Comparison of ENCODE assay signal across 7 mouse cellular contexts in the genomic region with DNA sequence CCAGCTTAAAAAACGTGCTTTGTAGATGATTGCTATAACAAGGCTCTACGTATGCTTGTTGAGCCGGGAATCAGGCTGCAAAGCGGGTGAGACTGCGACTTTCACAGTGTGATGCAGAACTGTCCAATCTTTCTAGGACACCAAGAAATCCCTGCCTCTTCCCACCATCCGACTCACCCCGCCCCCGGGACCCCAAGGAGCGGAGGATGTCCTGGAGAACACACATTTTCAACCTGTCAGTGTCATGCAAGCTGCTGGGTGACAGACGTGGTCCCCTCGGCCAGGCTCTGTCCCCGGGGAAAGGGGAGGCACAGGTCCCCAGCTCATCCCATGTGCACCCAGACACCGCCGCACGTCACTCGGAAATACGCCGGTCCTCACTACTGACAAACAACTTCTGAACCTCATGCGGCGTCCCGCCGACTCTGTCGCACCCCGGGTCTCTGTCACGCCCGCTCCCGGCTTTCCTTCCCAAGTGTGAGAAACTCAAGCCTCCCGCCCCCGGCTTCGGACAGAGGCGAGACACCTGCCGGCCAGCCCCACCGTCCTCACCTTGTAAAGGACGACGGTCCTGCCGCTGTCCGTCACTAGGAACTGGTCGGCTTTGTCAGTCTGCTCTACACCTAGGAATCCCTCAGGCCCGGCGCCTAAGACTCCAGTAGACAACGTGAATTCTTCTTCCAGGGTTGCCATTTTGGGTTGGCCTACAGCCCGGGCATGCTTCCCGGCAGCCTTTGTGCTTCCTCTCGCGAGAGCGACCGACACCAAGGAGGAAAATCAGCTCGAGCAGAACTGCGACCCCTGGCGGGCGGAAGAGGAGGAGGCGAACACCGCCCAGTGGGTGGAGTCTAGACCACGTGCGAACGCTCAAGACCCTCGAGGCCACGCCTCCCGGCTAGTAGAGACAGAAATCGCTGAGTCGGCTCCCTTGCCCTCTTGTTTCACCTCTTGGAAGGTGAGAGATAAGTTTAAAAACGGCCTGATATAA. TPM values are rescaled to one million over a fixed set of nuclear protein-coding genes. Genes with fewer than 3 reads are reported as not detected.
DNase-seq lines count a peak whose midpoint lies in the region; ATAC-seq and TF ChIP-seq lines count a peak whose summit lies in the region.

Gene Nol11, minus strand, starts transcription at position 817 of the 988 bp plus-strand sequence.

- H3K4me3 ChIP-seq in embryonic facial prominence, embryonic 10.5 days, result peak within 1 kb of the TSS; percentile 93
- H3K4me3 ChIP-seq in intestine, postnatal 0 days (ENCODE audit: low read depth, low read length), result peak within 1 kb of the TSS; percentile 79
- peak within 1 kb of the TSS; percentile 94 for H3K4me3 ChIP-seq in midbrain, embryonic 12.5 days
- peak within 1 kb of the TSS; percentile 91 for H3K4me3 ChIP-seq in small intestine, adult 2 months (ENCODE audit: low read depth, low read length)

- no peak; the same call in 1 of the 2 replicates for TF ChIP-seq POLR2A in small intestine, adult 2 months (IDR thresholded peaks at IDR 0.05; ENCODE audit: low read depth, low read length)

- peaks cover 34% of the 10 kb centered on the region for H3K36me3 ChIP-seq in embryonic facial prominence, embryonic 10.5 days (replicated peaks)
- H3K36me3 ChIP-seq in intestine, postnatal 0 days (ENCODE audit: control insufficient read depth, insufficient read depth), result peaks cover 15% of the 10 kb centered on the region
- H3K36me3 ChIP-seq in midbrain, embryonic 12.5 days, result peaks cover 22% of the 10 kb centered on the region
- H3K36me3 ChIP-seq in small intestine, adult 2 months (ENCODE audit: control insufficient read depth, insufficient read depth, low read length), result peaks cover 15% of the 10 kb centered on the region

- H3K4me1 ChIP-seq in embryonic facial prominence, embryonic 10.5 days, result peaks cover 6% of the 10 kb centered on the region
- no peaks in the 10 kb centered on the region; the same call in 1 of the 2 replicates for H3K4me1 ChIP-seq in intestine, postnatal 0 days (replicated peaks; ENCODE audit: control insufficient read depth, insufficient read depth, low read length)
- H3K4me1 ChIP-seq in midbrain, embryonic 12.5 days, result peaks cover 12% of the 10 kb centered on the region
- no peaks in the 10 kb centered on the region; the same call in 1 of the 2 replicates for H3K4me1 ChIP-seq in small intestine, adult 2 months (ENCODE audit: control insufficient read depth, insufficient read depth, insufficient read length, low read length)

- intact Hi-C loops in left cerebral cortex, postnatal 4 days (cut with DNase I), result no loop called here

- no peaks in the 10 kb centered on the region for H3K27me3 ChIP-seq in embryonic facial prominence, embryonic 10.5 days (replicated peaks; ENCODE audit: low read depth, poor library complexity, severe bottlenecking)
- no peaks in the 10 kb centered on the region for H3K27me3 ChIP-seq in intestine, postnatal 0 days (replicated peaks; ENCODE audit: control insufficient read depth, insufficient read depth, low read length)
- H3K27me3 ChIP-seq in midbrain, embryonic 12.5 days, result no peaks in the 10 kb centered on the region
- no peaks in the 10 kb centered on the region for H3K27me3 ChIP-seq in small intestine, adult 2 months (ENCODE audit: control insufficient read depth, insufficient read depth, low read length)

- ATAC-seq in intestine, postnatal 0 days, result peak; percentile 92
- peak; percentile 96 for ATAC-seq in midbrain, embryonic 12.5 days (ENCODE audit: low FRiP score, low read depth)

- peak within 1 kb of the TSS; percentile 93 for H3K27ac ChIP-seq in embryonic facial prominence, embryonic 10.5 days (replicated peaks)
- peak within 1 kb of the TSS; percentile 69 for H3K27ac ChIP-seq in intestine, postnatal 0 days (ENCODE audit: low read depth, low read length)
- peak within 1 kb of the TSS; percentile 73 for H3K27ac ChIP-seq in midbrain, embryonic 12.5 days (replicated peaks)
- H3K27ac ChIP-seq in small intestine, adult 2 months (ENCODE audit: insufficient read depth, low read depth, low read length), result 0 out of 2 replicates have a peak within 1 kb of the TSS, but pooled peaks have one; percentile 8

- peak within 1 kb of the TSS; percentile 91 for H3K4me2 ChIP-seq in intestine, postnatal 0 days (replicated peaks; ENCODE audit: low read depth)
- H3K4me2 ChIP-seq in midbrain, embryonic 12.5 days (replicated peaks), result peak within 1 kb of the TSS; percentile 81

- no peaks in the 10 kb centered on the region for H3K9me3 ChIP-seq in embryonic facial prominence, embryonic 10.5 days
- H3K9me3 ChIP-seq in intestine, postnatal 0 days (ENCODE audit: control insufficient read depth), result no peaks in the 10 kb centered on the region
- no peaks in the 10 kb centered on the region for H3K9me3 ChIP-seq in midbrain, embryonic 12.5 days

- DNase-seq in adrenal gland, postnatal 10 days, result peak; percentile 99
- DNase-seq in embryonic facial prominence, embryonic 10.5 days (ENCODE audit: low spot score), result peak; percentile 99
- peak; percentile 85 for DNase-seq in gonadal fat pad, adult 2 months (ENCODE audit: low read depth)
- peak; percentile 99 for DNase-seq in left cerebral cortex, postnatal 4 days

- peak within 1 kb of the TSS; percentile 89 for H3K9ac ChIP-seq in intestine, postnatal 0 days (ENCODE audit: low read depth, low read length)
- H3K9ac ChIP-seq in midbrain, embryonic 12.5 days (replicated peaks), result peak within 1 kb of the TSS; percentile 91

- TF ChIP-seq CTCF in intestine, postnatal 0 days (IDR thresholded peaks at IDR 0.05; ENCODE audit: low read depth), result peak; percentile 98
- TF ChIP-seq CTCF in small intestine, adult 2 months (IDR thresholded peaks at IDR 0.05; ENCODE audit: extremely low read depth, insufficient read length, insufficient replicate concordance, low read depth, low read length), result peak; percentile 95

- under 1% methylated on average over 62 of the region's 62 CpGs for WGBS in embryonic facial prominence, embryonic 10.5 days
- under 1% methylated on average over 62 of the region's 62 CpGs for WGBS in intestine, postnatal 0 days
- under 1% methylated on average over 62 of the region's 62 CpGs for WGBS in midbrain, embryonic 12.5 days
- WGBS in small intestine, adult 2 months, result under 1% methylated on average over 62 of the region's 62 CpGs

RNA-seq across cellular contexts. Expression of gene Nol11, which starts in this region (rescaled TPM):
- total RNA-seq in adrenal gland, postnatal 10 days (2021), result 10 to 100 TPM; 21.1 to 21.8 TPM
- 70.7 and 73.3 TPM in 2 replicates for polyA plus RNA-seq in embryonic facial prominence, embryonic 10.5 days (2016; fragmentation: Nextera tagmentation; extraction: Ambion mirVana)
- 7.6 and 8.5 TPM in 2 replicates for polyA plus RNA-seq in gonadal fat pad, adult 2 months (2012; rRNA removed)
- polyA plus RNA-seq in intestine, postnatal 0 days (2015; fragmentation: Nextera tagmentation; extraction: Ambion mirVana), result 14.8 TPM in 2 replicates
- 10 to 100 TPM; 33.0 to 35.2 TPM for total RNA-seq in left cerebral cortex, postnatal 4 days (2021)
- 67.6 and 69.2 TPM in 2 replicates for polyA plus RNA-seq in midbrain, embryonic 12.5 days (2016; fragmentation: Nextera tagmentation; extraction: Ambion mirVana)
- 1.2 and 1.7 TPM in 2 replicates for polyA plus RNA-seq in small intestine, adult 2 months (2012; rRNA removed)

Comparison
In these comparisons a context has a peak if more than half of its experiments do, and no peak if none do; other contexts are left out.
1. Peak in every context shown above with its lines: DNase-seq, ATAC-seq, H3K4me3 ChIP-seq and H3K27ac ChIP-seq.
2. H3K27ac ChIP-seq: peak in every context shown above with its lines; median percentile 93 in embryonic facial prominence, embryonic 10.5 days; 73 in midbrain, embryonic 12.5 days; 69 in intestine, postnatal 0 days; 8 in small intestine, adult 2 months.